Mouse (Mus musculus): ENCODE data around the gene Mill2. TPM values are rescaled to one million over a fixed set of nuclear protein-coding genes. Genes with fewer than 3 reads are reported as not detected.
A peak's percentile ranks its signal among the peaks of the same experiment; 100 is the strongest.
"Not testable (repeated sequence)": the region's sequence is repeated elsewhere in the genome, so short reads cannot be mapped to it uniquely, and the experiment has no call there.

Mill2 gene
- polyA plus RNA-seq, 1 experiment from 2014 or later = 1.0 TPM

GRCm38 (mm10) chr7:18868491-18868890, 28.7 kb downstream of the Mill2 start:
- H3K4me2 ChIP-seq (replicated peaks; ENCODE audit: low read depth, low read length) = no peak overlapping the region
- H3K27ac ChIP-seq (ENCODE audit: low read length) = no peak overlapping the region
- H3K36me3 ChIP-seq (ENCODE audit: control insufficient read depth, insufficient read depth, low read length) = no peaks in the 10 kb centered on the region
- WGBS = 90% methylated on average over 2 of the region's 2 CpGs
- H3K27me3 ChIP-seq (ENCODE audit: control insufficient read depth, insufficient read depth, low read length) = no peaks in the 10 kb centered on the region
- no peak overlapping the region for H3K9ac ChIP-seq (replicated peaks; ENCODE audit: low read depth, low read length)
- ATAC-seq (ENCODE audit: insufficient number of reproducible peaks, insufficient read depth, low FRiP score, low read depth) = no peak
- H3K9me3 ChIP-seq (ENCODE audit: control insufficient read depth, low read depth, low read length) = 0 out of 2 replicates have a peak, but pooled peaks cover 6% of the 10 kb centered on the region
- 0 out of 2 replicates have a peak, but pooled peaks cover 3% of the 10 kb centered on the region for H3K4me1 ChIP-seq (ENCODE audit: control insufficient read depth, insufficient read depth, low read length)
- no peak overlapping the region for H3K4me3 ChIP-seq (ENCODE audit: low read depth, low read length)

GRCm38 (mm10) chr7:18871031-18871430, 31.3 kb downstream of the Mill2 start, which contains the start of gene Pglyrp1:
Gene Pglyrp1 (plus strand): TSS chr7:18871331.
- not testable (repeated sequence) for H3K27me3 ChIP-seq (ENCODE audit: control insufficient read depth, insufficient read depth, low read length); H3K27ac ChIP-seq (ENCODE audit: low read length); H3K4me2 ChIP-seq (replicated peaks; ENCODE audit: low read depth, low read length); H3K4me1 ChIP-seq (ENCODE audit: control insufficient read depth, insufficient read depth, low read length); H3K4me3 ChIP-seq (ENCODE audit: low read depth, low read length); H3K9ac ChIP-seq (replicated peaks; ENCODE audit: low read depth, low read length); H3K9me3 ChIP-seq (ENCODE audit: control insufficient read depth, low read depth, low read length); ATAC-seq (ENCODE audit: insufficient number of reproducible peaks, insufficient read depth, low FRiP score, low read depth); H3K36me3 ChIP-seq (ENCODE audit: control insufficient read depth, insufficient read depth, low read length)
- no CpG with 5 or more reads among the region's 8 CpGs for WGBS

GRCm38 (mm10) chr7:18872014-18872802, 32.4 kb downstream of the Mill2 start:
- Histone ChIP-seq H3K9ac (replicated peaks; ENCODE audit: low read depth, low read length) (no peak overlapping the region; the same call in 1 of the 2 replicates), H3K27me3 (ENCODE audit: control insufficient read depth, insufficient read depth, low read length) (no peaks in the 10 kb centered on the region), H3K27ac (ENCODE audit: low read length) (no peak overlapping the region), H3K4me2 (replicated peaks; ENCODE audit: low read depth, low read length) (peak overlapping the region; percentile 83), H3K4me1 (ENCODE audit: control insufficient read depth, insufficient read depth, low read length) (0 out of 2 replicates have a peak, but pooled peaks cover 3% of the 10 kb centered on the region), H3K36me3 (ENCODE audit: control insufficient read depth, insufficient read depth, low read length) (no peaks in the 10 kb centered on the region), H3K9me3 (ENCODE audit: control insufficient read depth, low read depth, low read length) (0 out of 2 replicates have a peak, but pooled peaks cover 6% of the 10 kb centered on the region), H3K4me3 (ENCODE audit: low read depth, low read length) (peak overlapping the region; percentile 27)
- WGBS = 28% methylated on average over 13 of the region's 14 CpGs
- ATAC-seq (ENCODE audit: insufficient number of reproducible peaks, insufficient read depth, low FRiP score, low read depth) = 0 out of 2 replicates have a peak, but pooled peaks have one; percentile 40

- ATAC-seq (ENCODE audit: insufficient number of reproducible peaks, insufficient read depth, low FRiP score, low read depth) = peak; percentile 42; the same call in 1 of the 2 replicates
- H3K4me2 ChIP-seq (replicated peaks; ENCODE audit: low read depth, low read length) = peak overlapping the region; percentile 83
- H3K27ac ChIP-seq (ENCODE audit: low read length) = no peak overlapping the region
- H3K9me3 ChIP-seq (ENCODE audit: control insufficient read depth, low read depth, low read length) = 0 out of 2 replicates have a peak, but pooled peaks cover 6% of the 10 kb centered on the region
- H3K36me3 ChIP-seq (ENCODE audit: control insufficient read depth, insufficient read depth, low read length) = no peaks in the 10 kb centered on the region
- peak overlapping the region; percentile 27 for H3K4me3 ChIP-seq (ENCODE audit: low read depth, low read length)
- H3K4me1 ChIP-seq (ENCODE audit: control insufficient read depth, insufficient read depth, low read length) = 0 out of 2 replicates have a peak, but pooled peaks cover 3% of the 10 kb centered on the region
- no peaks in the 10 kb centered on the region for H3K27me3 ChIP-seq (ENCODE audit: control insufficient read depth, insufficient read depth, low read length)
- 4% methylated on average over 7 of the region's 7 CpGs for WGBS
- no peak overlapping the region; the same call in 1 of the 2 replicates for H3K9ac ChIP-seq (replicated peaks; ENCODE audit: low read depth, low read length)
Measured at GRCm38 (mm10) chr7:18872816-18873215, 33.0 kb downstream of the Mill2 start.

GRCm38 (mm10) chr7:18873253-18873652, 33.5 kb downstream of the Mill2 start:
- ATAC-seq (ENCODE audit: insufficient number of reproducible peaks, insufficient read depth, low FRiP score, low read depth) = peak; percentile 76; the same call in 1 of the 2 replicates
- Histone ChIP-seq H3K9me3 (ENCODE audit: control insufficient read depth, low read depth, low read length) (0 out of 2 replicates have a peak, but pooled peaks cover 4% of the 10 kb centered on the region), H3K4me2 (replicated peaks; ENCODE audit: low read depth, low read length) (peak overlapping the region; percentile 83), H3K4me1 (ENCODE audit: control insufficient read depth, insufficient read depth, low read length) (0 out of 2 replicates have a peak, but pooled peaks cover 3% of the 10 kb centered on the region), H3K9ac (replicated peaks; ENCODE audit: low read depth, low read length) (no peak overlapping the region), H3K4me3 (ENCODE audit: low read depth, low read length) (peak overlapping the region; percentile 27), H3K27ac (ENCODE audit: low read length) (no peak overlapping the region), H3K27me3 (ENCODE audit: control insufficient read depth, insufficient read depth, low read length) (no peaks in the 10 kb centered on the region), H3K36me3 (ENCODE audit: control insufficient read depth, insufficient read depth, low read length) (no peaks in the 10 kb centered on the region)
- WGBS = under 1% methylated on average over 10 of the region's 10 CpGs

- WGBS = 78% methylated on average over 5 of the region's 5 CpGs
- Histone ChIP-seq H3K4me2 (replicated peaks; ENCODE audit: low read depth, low read length) (no peak overlapping the region), H3K36me3 (ENCODE audit: control insufficient read depth, insufficient read depth, low read length) (no peaks in the 10 kb centered on the region), H3K27ac (ENCODE audit: low read length) (no peak overlapping the region), H3K27me3 (ENCODE audit: control insufficient read depth, insufficient read depth, low read length) (no peaks in the 10 kb centered on the region), H3K4me3 (ENCODE audit: low read depth, low read length) (no peak overlapping the region), H3K9ac (replicated peaks; ENCODE audit: low read depth, low read length) (no peak overlapping the region), H3K4me1 (ENCODE audit: control insufficient read depth, insufficient read depth, low read length) (0 out of 2 replicates have a peak, but pooled peaks cover 3% of the 10 kb centered on the region), H3K9me3 (ENCODE audit: control insufficient read depth, low read depth, low read length) (no peaks in the 10 kb centered on the region)
- ATAC-seq (ENCODE audit: insufficient number of reproducible peaks, insufficient read depth, low FRiP score, low read depth) = no peak
Measured at GRCm38 (mm10) chr7:18875372-18875771, 35.6 kb downstream of the Mill2 start.

- H3K4me3 ChIP-seq (ENCODE audit: low read depth, low read length) = no peak overlapping the region
- no peak for ATAC-seq (ENCODE audit: insufficient number of reproducible peaks, insufficient read depth, low FRiP score, low read depth)
- WGBS = 54% methylated on average over 7 of the region's 7 CpGs
- H3K4me2 ChIP-seq (replicated peaks; ENCODE audit: low read depth, low read length) = no peak overlapping the region
- H3K27ac ChIP-seq (ENCODE audit: low read length) = no peak overlapping the region
- H3K36me3 ChIP-seq (ENCODE audit: control insufficient read depth, insufficient read depth, low read length) = no peaks in the 10 kb centered on the region
- no peaks in the 10 kb centered on the region for H3K4me1 ChIP-seq (ENCODE audit: control insufficient read depth, insufficient read depth, low read length)
- H3K9ac ChIP-seq (replicated peaks; ENCODE audit: low read depth, low read length) = no peak overlapping the region
- no peaks in the 10 kb centered on the region for H3K9me3 ChIP-seq (ENCODE audit: control insufficient read depth, low read depth, low read length)
- no peaks in the 10 kb centered on the region for H3K27me3 ChIP-seq (ENCODE audit: control insufficient read depth, insufficient read depth, low read length)
Measured at GRCm38 (mm10) chr7:18878691-18879090, 38.9 kb downstream of the Mill2 start.

GRCm38 (mm10) chr7:18883991-18884744, 44.4 kb downstream of the Mill2 start:
- WGBS = 42% methylated on average over 9 of the region's 9 CpGs
- Histone ChIP-seq H3K36me3 (ENCODE audit: control insufficient read depth, insufficient read depth, low read length) (no peaks in the 10 kb centered on the region), H3K9ac (replicated peaks; ENCODE audit: low read depth, low read length) (no peak overlapping the region), H3K9me3 (ENCODE audit: control insufficient read depth, low read depth, low read length) (no peaks in the 10 kb centered on the region), H3K27ac (ENCODE audit: low read length) (peak overlapping the region; percentile 28; the same call in 1 of the 2 replicates), H3K4me1 (ENCODE audit: control insufficient read depth, insufficient read depth, low read length) (no peaks in the 10 kb centered on the region), H3K4me3 (ENCODE audit: low read depth, low read length) (no peak overlapping the region), H3K27me3 (ENCODE audit: control insufficient read depth, insufficient read depth, low read length) (no peaks in the 10 kb centered on the region), H3K4me2 (replicated peaks; ENCODE audit: low read depth, low read length) (no peak overlapping the region)
- peak; percentile 68 for ATAC-seq (ENCODE audit: insufficient number of reproducible peaks, insufficient read depth, low FRiP score, low read depth)
